Mouse (Mus musculus) splenic B cell, adult 2 months (primary cell): ENCODE results near the gene Wfdc1.

ENCODE experiments used
- DNase-seq: peaks from one replicate; pipeline ENCODE4 v3.0.0-alpha.2; 2011; ENCODE audit warnings: low read depth, low spot score
- H3K27me3 ChIP-seq: 2 replicates; pipeline ENCODE4 v1.6.1; 2012; ENCODE audit warnings: mild to moderate bottlenecking, low read length, moderate library complexity, mixed read lengths; ENCODE audit not compliant: control insufficient read depth, poor library complexity, insufficient read depth, severe bottlenecking
- H3K36me3 ChIP-seq: 2 replicates; pipeline ENCODE4 v1.6.1; 2012; ENCODE audit warnings: mild to moderate bottlenecking, low read length, moderate library complexity, mixed read lengths; ENCODE audit not compliant: control insufficient read depth, poor library complexity, insufficient read depth, severe bottlenecking

Wfdc1 gene

DNA sequence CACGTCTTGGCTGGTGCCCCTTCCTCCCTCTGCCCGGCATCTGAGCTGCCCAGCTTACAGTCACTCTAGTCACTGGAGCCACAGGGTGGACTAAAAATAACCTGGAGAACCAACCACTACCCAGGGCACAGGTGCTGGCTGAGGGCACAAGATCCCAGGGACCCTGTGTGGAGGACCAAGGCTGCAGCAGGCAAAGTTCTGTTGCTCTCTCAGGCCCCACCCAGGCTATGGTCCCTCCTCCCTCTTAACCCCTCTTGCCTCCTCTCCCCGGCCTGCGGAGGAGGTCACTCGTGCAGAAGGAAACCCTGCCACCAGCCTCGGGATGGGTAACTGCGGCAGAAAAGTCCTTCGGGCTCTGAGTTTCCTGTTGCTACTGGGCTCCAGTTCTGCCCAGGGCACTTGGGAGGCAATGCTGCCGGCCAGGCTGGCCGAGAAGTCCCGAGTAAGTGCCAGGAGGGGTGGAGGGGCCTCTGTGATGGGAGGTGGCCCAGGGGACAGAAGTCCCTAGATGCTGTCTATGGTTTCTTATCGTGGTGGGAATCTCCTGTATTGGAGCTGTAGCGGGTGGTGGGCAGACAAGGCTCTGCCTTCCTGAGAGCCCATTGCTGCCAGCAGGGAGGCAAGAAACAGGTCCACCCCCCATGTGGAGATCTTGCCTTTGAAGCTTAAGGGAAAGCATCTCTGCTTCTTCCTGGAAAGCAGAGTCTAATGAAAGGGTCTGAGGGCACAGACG lies at the start of gene Wfdc1:
Gene Wfdc1 (plus strand): TSS at position 147 of the 733 bp plus-strand sequence.
- Histone ChIP-seq H3K27me3 (no peaks in the 10 kb centered on the region), H3K36me3 (no peaks in the 10 kb centered on the region)
- no peak for DNase-seq

DNA sequence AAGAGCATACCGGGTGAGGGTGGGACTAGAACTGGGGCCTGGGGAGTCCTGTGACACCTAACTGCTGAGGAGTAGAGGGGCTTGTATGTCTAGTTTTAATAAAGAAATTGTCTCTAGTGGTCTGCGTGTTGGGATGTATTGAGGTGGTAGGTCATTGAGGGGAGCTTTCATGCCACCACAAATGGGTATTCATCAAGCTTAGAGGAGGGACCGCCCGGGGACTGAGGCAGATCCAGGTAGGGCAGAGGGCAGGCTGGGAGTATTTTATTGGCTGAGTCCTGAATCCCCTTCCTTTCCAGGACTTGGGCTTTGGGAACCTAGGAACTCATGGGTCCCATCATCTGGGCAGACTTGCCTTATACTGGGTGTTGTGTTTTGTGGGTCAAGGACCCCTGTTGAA lies 49.4 kb upstream of the Wfdc1 start:
- Histone ChIP-seq H3K27me3 (no peaks in the 10 kb centered on the region), H3K36me3 (no peaks in the 10 kb centered on the region)
- no peak for DNase-seq

DNA sequence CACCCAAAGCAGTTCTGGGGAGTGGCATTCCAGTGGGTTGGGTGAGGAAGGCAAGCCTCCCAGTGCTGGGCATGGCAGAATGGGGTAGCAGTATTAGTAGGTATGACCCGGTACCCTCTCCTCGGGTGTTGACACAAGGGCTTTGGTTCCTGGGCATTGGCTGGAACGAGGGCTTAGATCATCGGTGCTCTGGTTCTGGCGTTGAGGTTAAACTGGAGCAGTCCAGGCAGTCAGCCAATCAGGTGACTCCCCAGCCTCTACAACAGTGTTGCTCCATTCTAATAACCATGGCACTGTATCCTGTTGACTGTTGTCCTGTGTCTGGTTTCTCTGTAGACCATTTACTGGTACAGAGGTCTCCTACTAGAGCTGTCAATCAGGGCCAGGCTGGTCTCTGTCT lies 48.6 kb upstream of the Wfdc1 start:
- Histone ChIP-seq H3K27me3 (no peaks in the 10 kb centered on the region), H3K36me3 (no peaks in the 10 kb centered on the region)

DNA sequence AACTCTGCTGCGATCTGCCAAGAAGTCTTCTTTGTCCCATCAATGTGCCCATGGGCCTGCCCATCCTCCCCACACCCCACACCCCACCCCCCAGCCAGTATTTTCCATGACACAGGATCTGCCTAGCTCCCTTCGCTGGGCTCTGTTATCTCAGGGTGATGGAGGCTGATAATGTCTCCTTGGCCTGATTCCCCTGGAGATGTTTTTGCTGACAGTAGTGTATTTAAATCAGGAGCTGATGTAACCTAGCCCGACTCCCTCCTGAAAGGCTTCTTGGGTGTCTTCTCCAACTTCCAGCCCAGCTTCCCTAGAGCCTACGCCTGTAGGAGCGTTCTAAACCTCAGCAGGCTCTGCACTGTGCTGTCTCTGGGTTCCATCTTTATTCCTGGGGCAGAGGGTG lies 47.3 kb upstream of the Wfdc1 start:
- Histone ChIP-seq H3K27me3 (no peaks in the 10 kb centered on the region), H3K36me3 (no peaks in the 10 kb centered on the region)
- no peak for DNase-seq

More for the DNA sequence above, 48.6 kb upstream of the Wfdc1 start:
- no peak for DNase-seq

DNA sequence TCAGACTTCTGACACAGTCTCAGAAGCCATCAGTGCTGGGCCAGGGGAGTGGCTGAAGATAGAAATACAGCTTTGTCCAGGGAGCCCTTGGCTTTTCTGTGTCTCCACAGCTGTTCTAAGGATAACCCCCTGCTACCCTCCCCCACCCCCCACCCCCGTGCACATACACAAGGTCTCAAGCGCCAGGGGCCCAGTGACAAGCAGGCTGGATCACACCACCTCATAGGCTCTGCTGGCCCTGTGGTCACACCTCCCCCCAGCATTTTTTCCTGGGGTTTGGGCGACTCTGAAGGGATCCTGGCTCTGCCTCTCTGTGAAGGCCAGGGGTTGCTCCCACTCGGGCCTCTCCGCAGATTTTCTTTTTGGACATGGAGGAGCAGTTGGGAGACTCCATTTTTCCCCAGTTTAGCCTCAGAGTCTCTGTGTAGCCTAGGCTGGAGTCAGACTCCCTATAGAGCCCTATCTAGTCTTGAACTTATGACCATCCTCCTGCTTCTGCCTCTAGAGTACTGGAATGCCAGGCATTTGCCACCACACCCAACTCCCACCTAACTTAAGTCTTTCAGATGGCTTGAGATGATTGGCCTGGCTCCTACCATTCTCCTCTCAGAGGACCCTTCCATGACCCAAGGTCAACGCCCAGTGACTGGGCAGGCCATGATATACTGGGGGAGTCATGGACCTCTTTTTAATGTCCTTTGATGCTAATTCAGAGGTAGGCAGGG lies 45.9 kb upstream of the Wfdc1 start:
- H3K36me3 ChIP-seq, result no peaks in the 10 kb centered on the region
- DNase-seq, result no peak
- H3K27me3 ChIP-seq, result no peaks in the 10 kb centered on the region

DNA sequence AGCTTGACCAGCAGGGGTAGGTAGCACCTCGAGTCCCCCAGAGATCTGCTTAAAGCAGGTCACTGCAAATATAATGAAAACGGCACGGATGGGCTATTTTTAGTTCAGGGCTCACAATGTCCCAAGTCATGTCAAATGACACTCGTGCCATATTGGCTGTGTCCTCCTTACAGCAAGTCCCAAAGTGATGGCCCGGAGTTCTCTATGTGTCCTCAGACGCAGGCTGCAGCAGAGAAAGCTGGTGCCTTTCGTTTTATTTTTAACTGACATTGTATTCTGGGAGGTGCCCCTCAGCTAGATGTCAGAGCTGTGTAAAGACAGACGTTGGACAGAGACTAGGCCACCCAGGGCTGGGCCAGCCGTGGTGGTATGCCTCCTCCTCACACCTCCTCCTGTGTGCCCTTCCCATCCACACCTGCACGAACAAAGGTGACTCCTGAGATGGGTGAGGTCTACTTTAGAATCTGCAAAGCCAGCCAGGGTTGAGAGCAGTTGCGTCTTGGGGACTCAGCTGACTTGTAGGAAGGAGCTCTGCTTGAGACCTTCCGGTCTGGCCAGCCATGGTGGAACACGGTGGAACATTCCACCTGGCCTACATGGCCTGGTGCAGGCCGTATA lies 45.2 kb upstream of the Wfdc1 start:
- DNase-seq, result no peak
- no peaks in the 10 kb centered on the region for H3K27me3 ChIP-seq
- H3K36me3 ChIP-seq, result no peaks in the 10 kb centered on the region

DNA sequence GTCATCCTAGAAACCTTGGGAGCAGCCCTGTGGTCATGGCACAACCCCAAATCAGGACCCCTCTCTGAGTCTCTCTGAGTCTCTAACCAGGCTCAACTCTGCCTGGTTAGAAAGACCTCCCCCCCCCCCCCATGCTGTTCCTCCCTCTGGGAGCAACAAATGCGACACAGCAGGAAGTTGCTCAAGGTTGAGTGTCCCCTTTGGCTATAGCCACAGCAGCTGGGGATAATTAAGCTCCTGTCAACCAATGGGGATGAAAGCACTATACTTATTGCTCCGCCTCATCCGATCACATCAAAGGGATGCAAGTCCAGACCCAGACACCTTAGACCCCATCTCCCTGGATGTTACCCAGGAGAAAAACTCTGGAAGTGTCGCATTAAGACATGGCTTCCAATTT lies 43.6 kb upstream of the Wfdc1 start:
- DNase-seq, result no peak
- no peaks in the 10 kb centered on the region for H3K36me3 ChIP-seq
- H3K27me3 ChIP-seq, result no peaks in the 10 kb centered on the region

DNA sequence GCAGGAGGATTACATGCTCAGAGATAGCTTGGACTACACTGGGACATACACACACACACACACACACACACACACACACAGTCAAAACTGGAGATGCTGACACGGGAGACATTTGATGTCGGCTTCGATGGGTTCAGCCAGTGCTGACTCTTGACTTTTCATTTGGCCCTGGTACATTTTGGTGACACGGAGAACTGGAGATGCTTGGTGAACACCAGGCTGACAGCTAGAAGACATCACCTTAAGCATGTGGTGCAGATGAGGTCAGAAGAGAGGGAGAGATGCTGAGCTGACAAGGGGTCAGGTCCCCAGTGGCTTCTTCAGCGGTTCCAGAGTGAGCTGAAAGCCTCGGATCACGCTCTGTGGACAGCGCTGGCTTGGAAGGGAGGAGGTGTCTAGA lies 43.1 kb upstream of the Wfdc1 start:
- H3K27me3 ChIP-seq, result no peaks in the 10 kb centered on the region
- H3K36me3 ChIP-seq, result no peaks in the 10 kb centered on the region
- no peak for DNase-seq

DNA sequence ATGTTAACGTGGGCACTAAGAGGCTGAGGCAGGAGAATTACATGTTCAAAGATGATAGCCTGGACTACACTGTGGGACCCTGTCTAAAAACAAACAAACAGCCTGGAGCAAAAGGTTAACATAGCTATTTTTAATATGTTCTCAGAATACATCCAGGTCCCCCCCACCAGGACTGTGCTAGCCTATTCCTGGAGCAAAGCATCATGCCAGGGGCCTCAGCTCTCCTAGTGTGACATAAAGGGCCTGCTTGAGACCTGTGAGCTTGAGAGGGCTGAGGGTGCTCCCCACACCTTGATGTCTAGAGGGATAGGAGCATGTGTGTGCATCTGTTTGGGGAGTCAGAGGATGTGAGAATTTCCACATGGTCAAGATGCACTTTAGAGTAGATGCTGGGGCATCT lies 42.4 kb upstream of the Wfdc1 start:
- Histone ChIP-seq H3K27me3 (no peaks in the 10 kb centered on the region), H3K36me3 (no peaks in the 10 kb centered on the region)
- DNase-seq, result no peak

DNA sequence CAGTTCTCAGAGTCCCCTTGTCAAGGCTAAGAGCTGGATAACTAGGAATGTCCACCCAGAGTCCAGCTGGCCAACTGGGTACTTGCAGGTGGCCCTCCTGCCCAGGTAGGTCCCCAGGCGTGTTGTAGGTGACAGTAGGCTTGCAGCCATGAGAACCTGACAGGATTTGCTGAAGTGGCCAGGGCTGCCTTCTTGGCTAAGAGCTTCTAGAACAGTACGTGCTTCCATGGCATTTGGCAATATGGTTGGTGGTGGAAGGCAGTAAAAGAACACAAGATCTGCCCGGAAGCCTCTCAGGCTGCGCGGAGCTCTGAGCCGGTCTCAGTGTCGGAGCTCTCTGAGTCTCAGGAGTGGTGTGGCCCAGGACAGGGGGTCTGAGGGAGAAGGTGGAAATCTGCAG lies 41.2 kb upstream of the Wfdc1 start:
- H3K36me3 ChIP-seq, result no peaks in the 10 kb centered on the region
- H3K27me3 ChIP-seq, result no peaks in the 10 kb centered on the region

DNA sequence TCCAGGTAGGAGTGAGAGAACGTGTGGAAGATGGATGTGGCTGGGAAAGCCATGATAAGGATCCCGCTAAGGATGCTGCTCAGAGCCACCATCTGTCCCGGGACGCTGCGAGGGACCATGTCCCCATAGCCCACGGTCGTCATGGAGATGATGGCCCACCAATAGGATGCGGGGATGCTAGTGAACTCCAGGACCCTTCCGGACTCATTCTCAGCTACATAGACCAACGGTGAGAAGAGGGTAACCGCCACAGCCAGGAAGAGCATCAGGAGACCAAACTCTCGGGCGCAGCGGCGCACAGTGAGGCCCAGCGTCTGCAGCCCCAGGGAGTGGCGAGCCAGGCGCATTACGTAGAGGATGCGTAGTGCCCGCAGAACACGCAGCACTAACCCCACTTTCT lies 40.4 kb upstream of the Wfdc1 start:
- no peaks in the 10 kb centered on the region for H3K36me3 ChIP-seq
- no peak for DNase-seq
- no peaks in the 10 kb centered on the region for H3K27me3 ChIP-seq

More for the DNA sequence above, 41.2 kb upstream of the Wfdc1 start:
- no peak for DNase-seq

DNA sequence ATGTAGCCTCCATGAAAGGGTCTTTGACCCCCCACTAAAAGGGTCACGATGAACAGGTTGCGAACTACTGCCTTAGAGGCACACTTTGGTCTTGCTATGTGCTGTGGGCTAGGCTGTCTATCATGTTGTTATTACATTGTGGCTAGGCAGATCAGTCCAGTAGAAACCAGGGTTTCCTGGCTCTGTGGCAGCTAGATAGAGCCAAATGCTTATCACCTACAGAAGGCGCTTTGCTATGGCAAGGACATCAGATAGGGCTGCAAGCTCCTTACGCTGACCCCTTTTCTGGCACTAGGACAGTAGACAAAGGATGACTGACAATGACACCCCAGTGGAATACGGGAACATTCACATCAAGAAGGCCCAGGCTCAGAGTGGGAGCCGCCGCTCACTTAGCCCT lies 39.0 kb upstream of the Wfdc1 start:
- DNase-seq, result no peak
- no peaks in the 10 kb centered on the region for H3K27me3 ChIP-seq
- H3K36me3 ChIP-seq, result no peaks in the 10 kb centered on the region

DNA sequence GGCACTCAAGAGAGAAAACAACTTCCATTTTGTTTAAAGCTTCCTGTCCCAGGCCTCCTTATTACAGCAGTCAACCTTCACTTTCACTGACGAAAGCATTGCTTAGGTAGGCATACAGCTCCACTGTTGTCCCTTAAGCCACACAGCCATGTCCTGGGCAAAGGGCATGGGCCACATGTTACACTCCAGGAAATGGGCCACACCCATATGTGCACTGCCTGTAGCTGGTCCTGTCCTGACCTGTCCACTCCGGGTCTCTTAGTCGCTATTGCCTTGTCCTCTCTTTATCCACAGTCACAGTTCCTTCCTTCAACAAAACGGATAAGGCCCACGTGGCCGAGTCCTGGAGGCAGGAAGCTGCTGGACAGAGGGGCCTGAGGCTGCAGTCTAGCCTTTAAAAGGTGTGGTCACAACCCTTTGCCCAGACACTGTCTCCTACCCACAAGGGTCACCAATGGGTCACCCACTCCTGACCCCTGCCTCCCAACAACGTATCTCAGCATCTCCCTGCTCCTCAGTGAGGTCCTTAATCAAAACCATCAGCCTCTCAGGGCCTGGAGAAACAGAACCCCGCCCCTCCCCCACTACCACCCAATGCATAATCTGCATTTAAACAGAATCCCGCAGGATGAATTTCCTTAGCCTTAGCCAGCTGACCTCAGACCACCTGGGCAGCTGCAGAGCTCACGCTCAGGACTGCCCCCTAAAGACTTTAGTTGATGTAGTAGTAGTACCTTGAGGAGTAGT lies 38.4 kb upstream of the Wfdc1 start:
- Histone ChIP-seq H3K36me3 (no peaks in the 10 kb centered on the region), H3K27me3 (no peaks in the 10 kb centered on the region)
- no peak for DNase-seq

DNA sequence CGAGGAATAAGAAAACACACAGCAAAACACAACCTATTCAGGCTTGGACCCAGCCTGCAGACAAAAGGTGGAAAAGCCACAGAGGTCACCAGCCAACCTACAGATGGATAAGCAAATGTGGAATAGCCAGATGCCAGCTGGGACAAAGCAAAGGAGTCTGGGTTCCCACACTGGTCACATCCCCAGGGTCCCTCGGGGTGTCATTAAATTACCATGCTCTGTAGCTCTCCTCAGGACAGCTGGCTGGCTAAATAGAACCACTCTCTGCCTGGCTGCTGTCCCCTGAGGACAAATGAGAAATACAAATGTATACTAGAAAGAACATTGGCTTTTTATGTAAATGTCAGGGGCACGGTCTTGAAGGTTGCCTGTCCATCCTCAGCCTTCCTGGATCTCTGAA lies 35.3 kb upstream of the Wfdc1 start:
- no peaks in the 10 kb centered on the region for H3K27me3 ChIP-seq
- H3K36me3 ChIP-seq, result no peaks in the 10 kb centered on the region
- no peak for DNase-seq

DNA sequence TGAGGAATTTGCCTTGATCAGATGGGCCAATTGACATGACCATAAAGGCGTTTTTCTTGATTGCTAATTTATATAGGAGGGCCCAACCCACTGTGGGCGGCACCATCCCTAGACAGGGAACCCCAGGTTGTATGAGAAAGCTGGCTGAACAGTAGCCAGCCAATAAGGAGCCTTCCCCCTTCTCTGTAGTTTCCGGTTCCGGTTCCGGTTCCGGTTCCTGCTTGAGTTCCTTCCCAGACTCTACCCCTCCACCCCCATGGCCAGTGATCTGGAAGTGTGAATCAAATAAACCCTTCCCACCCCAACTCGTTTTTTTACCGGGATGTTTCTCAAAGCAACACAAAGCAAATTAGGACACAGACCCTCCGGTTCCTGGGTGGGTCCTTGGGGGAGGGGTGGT lies 33.9 kb upstream of the Wfdc1 start:
- Histone ChIP-seq H3K36me3 (no peaks in the 10 kb centered on the region), H3K27me3 (no peaks in the 10 kb centered on the region)
- DNase-seq, result no peak
